Comparison of ENCODE assay signal across 7 mouse cellular contexts in genomic region chr1:70128035-70128434, GRCm38 (mm10).
DNase-seq lines count a peak whose midpoint lies in the region; ATAC-seq lines count a peak whose summit lies in the region.

No protein-coding gene starts in this region.

- ATAC-seq in common myeloid progenitor, adult 5-6 weeks (replicated peaks; ENCODE audit: low read depth, poor library complexity, severe bottlenecking), result peak; percentile 69

- DNase-seq in kidney, adult 9 months, result peak; percentile 11
- no peak for DNase-seq in kidney, adult 11 months
- peak; percentile 12 for DNase-seq in urinary bladder, postnatal 25 days (ENCODE audit: low spot score)
- DNase-seq in urinary bladder, postnatal 10 days (ENCODE audit: low spot score), result no peak
- DNase-seq in retina, postnatal 7 days (ENCODE audit: low read depth, low spot score), result peak; percentile 8
- no peak for DNase-seq in spleen, adult 12 weeks (ENCODE audit: low spot score)

Comparison
In these comparisons a context has a peak if more than half of its experiments do, and no peak if none do; other contexts are left out.
1. DNase-seq: peak in kidney, adult 9 months (single experiment), urinary bladder, postnatal 25 days (single experiment) and retina, postnatal 7 days (single experiment); none in kidney, adult 11 months (single experiment), urinary bladder, postnatal 10 days (single experiment) and spleen, adult 12 weeks (single experiment).